Mouse (Mus musculus): ENCODE measurements around the gene Man2b1. TPM values are rescaled to one million over a fixed set of nuclear protein-coding genes. Genes with fewer than 3 reads are reported as not detected.

Gene Man2b1
- total RNA-seq (2021), result 10 to 100 TPM; 38.1 to 45.5 TPM
- long read RNA-seq, experiment 1, transcript Man2b1-201 (24 exons, 3,822 nt), result major isoform, 17 of 49 reads
- long read RNA-seq, experiment 1, partial matches to known transcripts, result 24 of 49 reads
- long read RNA-seq, experiment 1, other reads (novel, unspliced or antisense), result 8 of 49 reads
- long read RNA-seq, experiment 2, transcript Man2b1-201 (24 exons, 3,822 nt), result major isoform, 11 of 18 reads
- long read RNA-seq, experiment 2, partial matches to known transcripts, result 6 of 18 reads
- long read RNA-seq, experiment 2, other reads (novel, unspliced or antisense), result 1 of 18 reads

GRCm38 (mm10) chr8:85083108-85083813, at the start of gene Man2b1:
TSS of gene Man2b1 (plus strand) at chr8:85083270.
- peak; percentile 96 for DNase-seq

GRCm38 (mm10) chr8:85033867-85034266, 49.2 kb upstream of the Man2b1 start:
- DNase-seq, result no peak

DNA sequence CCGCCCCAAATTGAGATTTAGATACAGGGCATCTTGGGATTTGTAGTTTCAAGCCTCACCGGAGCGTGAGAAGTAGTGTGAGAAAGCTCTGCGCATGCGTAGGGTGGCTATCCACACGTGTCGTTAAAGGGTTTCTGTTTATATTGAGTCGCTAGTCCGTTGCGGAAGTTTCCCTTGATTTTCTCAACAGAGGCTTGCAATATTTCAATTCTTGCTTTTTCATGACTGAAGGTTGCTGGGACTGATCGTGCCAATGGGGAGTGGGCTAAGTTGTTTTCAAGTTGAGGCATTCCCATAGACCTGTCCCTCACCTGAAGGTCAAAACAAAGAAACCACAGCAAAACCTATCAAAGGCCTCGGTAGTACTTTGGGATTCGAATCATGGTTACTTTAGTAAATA, 48.3 kb upstream of the Man2b1 start:
- DNase-seq, result peak; percentile 83 to 86

- DNase-seq, result no peak
These were observed 47.8 kb upstream of the Man2b1 start for GRCm38 (mm10) chr8:85035165-85035727.

DNA sequence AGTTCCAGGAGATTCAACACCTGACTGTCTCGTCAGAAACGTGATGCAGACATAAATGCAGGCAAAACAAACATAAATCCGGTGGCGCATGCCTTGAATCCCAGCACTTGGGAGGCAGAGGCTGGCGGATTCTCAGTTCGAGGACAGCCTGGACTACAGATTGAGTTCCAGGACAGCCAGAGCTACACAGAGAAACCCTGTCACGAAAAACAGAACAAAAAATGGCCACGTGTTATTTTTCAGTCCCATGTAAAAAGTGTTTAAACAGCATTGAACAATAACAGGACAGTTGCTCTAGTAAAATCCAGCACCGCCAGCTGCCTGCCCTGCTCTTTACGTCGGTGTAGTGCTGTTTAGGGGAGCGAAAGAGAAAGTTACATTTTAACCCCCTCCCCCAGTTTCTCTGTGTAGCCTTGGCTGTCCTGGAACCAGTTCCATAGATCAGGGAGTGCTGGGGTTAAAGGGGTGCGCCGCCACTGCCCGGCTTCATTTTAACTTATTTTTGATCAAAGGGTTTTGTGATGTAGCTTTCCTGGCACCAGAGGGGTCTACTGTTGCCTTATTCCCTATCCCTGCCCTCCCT, 47.3 kb upstream of the Man2b1 start:
- peak; percentile 31 to 35 for DNase-seq

GRCm38 (mm10) chr8:85036381-85036717, 46.7 kb upstream of the Man2b1 start:
- no peak for DNase-seq

DNA sequence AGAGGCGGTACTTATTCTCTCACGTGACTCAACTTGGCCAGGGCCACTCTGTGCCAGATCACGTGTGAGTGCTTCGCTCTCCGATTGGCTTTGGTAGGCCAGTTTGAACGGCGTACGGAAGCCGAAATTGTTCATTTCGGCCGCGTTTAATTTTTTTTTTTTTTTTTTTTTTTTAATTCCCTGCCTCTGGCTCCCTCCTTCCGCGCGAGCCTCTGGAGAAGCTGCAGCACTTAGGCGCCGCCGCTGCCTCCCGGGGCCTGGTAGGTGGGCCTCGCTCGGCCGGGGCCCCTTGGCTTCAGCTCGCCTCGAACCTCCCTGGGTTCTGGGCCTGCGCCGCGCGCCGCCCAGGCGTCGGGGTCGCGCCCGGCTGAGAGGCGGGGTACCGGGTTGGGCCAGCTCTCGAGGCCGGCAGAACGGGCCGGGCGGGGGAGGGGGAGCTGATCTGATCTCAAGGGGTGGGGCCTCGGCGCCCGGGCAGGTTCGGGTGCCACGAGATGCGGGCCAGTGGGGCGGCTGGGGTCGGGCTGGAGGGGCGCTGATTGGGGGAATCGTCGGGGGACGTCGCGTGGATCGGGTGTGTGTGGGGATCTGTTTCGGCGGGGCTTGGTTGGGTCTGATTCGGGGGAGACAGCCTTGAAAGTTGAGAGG, 46.2 kb upstream of the Man2b1 start, which contains the start of gene Tnpo2:
Tnpo2 (plus strand) TSS at position 198 of the 648 bp plus-strand sequence.
- DNase-seq, result peak; percentile 92 to 95

DNA sequence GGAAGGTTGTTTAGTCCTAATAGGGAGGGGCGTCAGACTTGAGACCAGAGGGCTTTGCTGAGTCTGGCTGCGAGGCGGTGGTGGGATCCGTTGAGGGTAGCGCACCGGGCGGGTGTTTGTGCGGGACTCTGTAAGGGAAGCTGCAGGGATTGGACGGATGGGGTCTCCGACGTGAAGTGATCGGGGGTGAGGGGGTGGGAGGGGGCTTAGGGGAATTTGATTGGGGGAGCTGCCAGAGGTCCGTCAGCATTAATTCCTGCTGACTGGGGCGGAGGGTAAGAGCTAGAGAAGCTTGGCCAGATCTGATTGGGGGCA, 45.7 kb upstream of the Man2b1 start:
- no peak for DNase-seq

GRCm38 (mm10) chr8:85037681-85038531, 45.2 kb upstream of the Man2b1 start:
- peak; percentile 64 to 70 for DNase-seq

GRCm38 (mm10) chr8:85043619-85044018, 39.5 kb upstream of the Man2b1 start:
- DNase-seq, result no peak

- peak in 1 of 2 experiments; percentile 36 for DNase-seq
These were observed 25.7 kb upstream of the Man2b1 start for GRCm38 (mm10) chr8:85057367-85057766.

DNA sequence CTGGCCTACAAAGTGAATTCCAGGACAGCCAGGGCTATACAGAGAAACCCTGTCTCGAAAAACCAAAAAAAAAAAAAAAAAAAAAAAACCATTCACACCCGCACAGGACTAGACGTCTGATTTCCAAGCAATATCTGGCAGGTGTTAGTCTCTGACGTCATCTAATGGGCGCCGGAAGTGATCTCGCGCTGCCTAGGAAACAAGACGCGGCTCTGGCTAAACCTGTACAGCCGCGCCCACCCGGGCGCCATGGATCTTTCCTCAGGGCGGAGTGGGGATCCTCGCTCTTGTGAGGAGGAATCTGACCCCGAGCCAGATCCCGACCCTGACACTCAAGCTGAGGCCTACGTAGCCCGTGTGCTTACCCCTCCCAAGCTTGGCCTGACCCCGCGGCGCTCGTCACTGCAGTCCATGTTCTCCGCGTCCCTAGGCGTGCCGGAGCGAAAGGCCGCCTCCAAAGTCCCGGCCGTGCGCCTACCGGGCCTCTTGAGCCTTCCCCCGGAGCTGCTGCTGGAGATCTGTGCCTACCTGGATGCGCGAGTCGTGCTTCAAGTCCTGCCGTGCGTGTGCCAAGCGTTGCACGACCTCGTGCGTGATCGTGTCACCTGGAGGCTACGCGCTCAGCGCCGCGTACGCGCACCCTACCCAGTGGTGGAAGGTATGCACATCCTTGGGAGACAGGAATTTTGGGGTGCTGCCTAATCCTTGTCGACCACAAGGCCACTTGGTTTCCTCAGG, 23.0 kb upstream of the Man2b1 start, which contains the start of gene Fbxw9:
Fbxw9 (plus strand) TSS at position 177 of the 738 bp plus-strand sequence.
- peak; percentile 89 to 91 for DNase-seq

GRCm38 (mm10) chr8:85062603-85063002, 20.5 kb upstream of the Man2b1 start:
- DNase-seq, result no peak

DNA sequence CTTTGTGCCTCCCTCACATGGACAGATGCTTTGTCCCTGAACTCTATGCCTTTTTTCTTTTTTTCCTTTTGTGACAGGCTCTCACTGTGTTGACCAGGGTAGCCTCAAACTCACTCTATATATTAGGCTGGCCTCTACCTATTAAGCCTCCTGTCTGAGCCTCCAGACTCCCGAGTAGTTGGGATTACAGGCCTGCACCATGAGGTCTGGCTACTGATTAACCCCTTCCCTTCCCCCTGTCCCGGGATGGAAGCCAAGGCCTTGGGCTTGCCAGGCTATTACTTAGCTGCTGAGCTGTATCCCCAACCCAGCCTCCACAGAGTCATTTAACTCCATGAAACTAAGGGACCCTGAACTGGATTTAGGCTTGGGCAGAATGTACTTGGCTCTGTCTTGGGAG, 17.9 kb upstream of the Man2b1 start:
- DNase-seq, result no peak

DNA sequence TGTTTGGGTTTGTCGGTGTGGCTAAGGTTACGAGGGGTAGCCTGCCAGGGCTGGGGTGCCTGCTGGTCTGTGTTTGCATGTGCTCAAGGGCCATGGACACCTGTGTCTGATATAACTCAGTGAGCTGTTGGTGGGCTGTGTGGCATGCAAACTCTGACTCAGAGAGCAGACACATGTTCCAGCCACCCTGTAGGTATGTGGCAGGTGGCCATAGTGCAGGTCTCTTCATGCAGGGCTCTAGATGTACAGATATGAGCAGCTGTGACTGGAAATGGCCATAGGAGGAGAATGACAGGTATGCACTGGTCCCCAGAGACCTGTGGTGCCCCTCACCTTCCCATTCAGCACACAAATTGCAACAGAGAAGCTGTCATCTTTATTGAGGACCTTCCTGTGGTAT, 15.9 kb upstream of the Man2b1 start:
- DNase-seq, result no peak

- no peak for DNase-seq
These were observed 15.1 kb upstream of the Man2b1 start, which contains the start of gene Gm5741 for GRCm38 (mm10) chr8:85067982-85068381. TSS of gene Gm5741 (minus strand) at chr8:85067982.

- no peak for DNase-seq
These were observed 12.0 kb upstream of the Man2b1 start for GRCm38 (mm10) chr8:85071041-85071440.

GRCm38 (mm10) chr8:85071514-85072281, 11.4 kb upstream of the Man2b1 start, which contains the start of gene Dhps:
TSS of gene Dhps (plus strand) at chr8:85071757.
- peak; percentile 93 to 94 for DNase-seq

GRCm38 (mm10) chr8:85072364-85072929, 10.6 kb upstream of the Man2b1 start:
- DNase-seq, result peak in 1 of 2 experiments; percentile 24
